Mouse (Mus musculus): ENCODE results near the gene Ugt1a7c.

GRCm38 (mm10) chr1:88237311-88237710, 142.4 kb downstream of the Ugt1a7c start:
- no peak for TF ChIP-seq CTCF (conservative IDR thresholded peaks at IDR 0.05 in 1 of 2, IDR thresholded peaks at IDR 0.05 in 1 of 2; ENCODE audit: low read depth in 2 of 2, low read length in 2 of 2)
- TF ChIP-seq EP300 (IDR thresholded peaks at IDR 0.05; ENCODE audit: low read length), result no peak
- no peak for TF ChIP-seq USF1 (IDR thresholded peaks at IDR 0.05; ENCODE audit: low read depth, low read length)
- no peak for TF ChIP-seq NRF1 (IDR thresholded peaks at IDR 0.05; ENCODE audit: low read depth, low read length)
- TF ChIP-seq CHD1 (IDR thresholded peaks at IDR 0.05; ENCODE audit: low read depth, low read length), result no peak
- no peak for TF ChIP-seq MAX (IDR thresholded peaks at IDR 0.05; ENCODE audit: low read length)
- TF ChIP-seq ZC3H11A (IDR thresholded peaks at IDR 0.05; ENCODE audit: low read depth, low read length), result no peak
- TF ChIP-seq HCFC1 (IDR thresholded peaks at IDR 0.05; ENCODE audit: low read depth, low read length), result no peak
- no peak for TF ChIP-seq BHLHE40 (IDR thresholded peaks at IDR 0.05; ENCODE audit: low read depth, low read length)
- TF ChIP-seq SMC3 (IDR thresholded peaks at IDR 0.05; ENCODE audit: low read depth, low read length), result no peak
- TF ChIP-seq POLR2A (IDR thresholded peaks at IDR 0.05; ENCODE audit: low read depth, low read length), result no peak
- no peak for TF ChIP-seq JUN (IDR thresholded peaks at IDR 0.05; ENCODE audit: insufficient read depth, low read depth, low read length)
- no peak for TF ChIP-seq RCOR1 (conservative IDR thresholded peaks at IDR 0.05; ENCODE audit: low read depth, low read length)
- no peak for TF ChIP-seq TCF12 (IDR thresholded peaks at IDR 0.05; ENCODE audit: low read depth, low read length)

Measured in CH12.LX (cell line).